Mouse (Mus musculus): ENCODE data around the gene Nsf. TPM values are rescaled to one million over a fixed set of nuclear protein-coding genes. Genes with fewer than 3 reads are reported as not detected.

The Nsf gene
- total and polyA plus RNA-seq, 3 experiments = 37.9 to 40.2 TPM; not detected in 1

DNA sequence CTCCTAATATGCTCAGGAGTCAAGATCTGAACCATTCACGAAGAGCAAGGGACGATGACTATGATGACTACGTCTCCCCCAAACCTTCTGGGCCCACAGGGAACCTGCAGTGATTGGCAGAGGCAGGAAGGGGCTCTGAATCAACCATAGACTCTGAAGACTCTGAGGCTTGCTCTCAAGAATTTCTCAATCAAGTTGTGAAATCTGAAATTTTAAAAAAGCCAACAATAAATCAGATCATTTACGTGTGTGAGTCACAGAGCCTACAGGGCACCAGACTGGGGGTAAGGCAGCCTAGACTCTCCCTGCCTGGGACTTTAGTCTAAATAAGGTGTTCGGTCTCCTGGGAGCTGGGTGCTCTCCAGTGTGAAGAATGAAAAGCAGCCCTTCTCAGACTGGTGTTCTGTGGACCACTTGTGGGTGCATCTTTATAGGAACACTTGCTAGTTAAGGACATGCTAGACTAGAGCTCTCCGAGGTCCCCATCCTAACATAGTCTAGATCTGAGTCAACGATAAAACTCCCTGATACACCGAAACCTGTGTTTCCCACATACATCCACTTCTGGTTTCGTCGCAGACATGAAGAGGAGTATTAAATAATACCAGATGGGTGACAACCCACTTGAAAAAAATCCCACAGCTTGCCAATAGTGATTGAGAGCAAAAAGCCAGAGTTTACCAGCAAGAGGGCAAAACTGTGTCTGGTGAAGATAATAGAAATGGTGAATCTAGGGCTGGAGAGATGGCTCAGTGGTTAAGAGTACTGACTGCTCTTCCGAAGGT, 56.7 kb downstream of the Nsf start:
- no peak overlapping the region for H3K27ac ChIP-seq (ENCODE audit: control insufficient read depth, low read depth, low read length)
- H3K4me3 ChIP-seq (ENCODE audit: control insufficient read depth in 1 of 2, insufficient read depth in 1 of 2, low read depth in 2 of 2, low read length in 2 of 2) = no peak overlapping the region
- no peak overlapping the region for H3K9ac ChIP-seq (ENCODE audit: control insufficient read depth, low read depth, low read length, poor library complexity, severe bottlenecking)
- no peak for DNase-seq (ENCODE audit: low read depth, low spot score)
- no peaks in the 10 kb centered on the region for H3K27me3 ChIP-seq (ENCODE audit: control insufficient read depth in 1 of 2, insufficient read depth in 2 of 2, low read length in 2 of 2)
- no peaks in the 10 kb centered on the region for H3K9me3 ChIP-seq (replicated peaks; ENCODE audit: insufficient read depth, low read length)
- H3K36me3 ChIP-seq (ENCODE audit: control insufficient read depth in 1 of 2, insufficient read depth in 2 of 2, low read length in 2 of 2) = no peaks in the 10 kb centered on the region; a peak in 2 of 4 replicates
- TF ChIP-seq TBP (IDR thresholded peaks at IDR 0.05; ENCODE audit: low read depth, low read length) (no peak), ZNF384 (IDR thresholded peaks at IDR 0.05; ENCODE audit: low read depth, low read length) (no peak), CHD2 (IDR thresholded peaks at IDR 0.05; ENCODE audit: low read length) (no peak), GATA1 (IDR thresholded peaks at IDR 0.05; ENCODE audit: low read depth, low read length) (no peak), UBTF (IDR thresholded peaks at IDR 0.05; ENCODE audit: borderline replicate concordance, insufficient read depth, low read depth, low read length) (no peak)
- H3K4me1 ChIP-seq (ENCODE audit: control insufficient read depth in 1 of 2, insufficient read depth in 2 of 2, low read length in 2 of 2) = no peaks in the 10 kb centered on the region
- no peaks in the 10 kb centered on the region for H3K79me2 ChIP-seq (ENCODE audit: control insufficient read depth, insufficient read depth, low read length, poor library complexity)

DNA sequence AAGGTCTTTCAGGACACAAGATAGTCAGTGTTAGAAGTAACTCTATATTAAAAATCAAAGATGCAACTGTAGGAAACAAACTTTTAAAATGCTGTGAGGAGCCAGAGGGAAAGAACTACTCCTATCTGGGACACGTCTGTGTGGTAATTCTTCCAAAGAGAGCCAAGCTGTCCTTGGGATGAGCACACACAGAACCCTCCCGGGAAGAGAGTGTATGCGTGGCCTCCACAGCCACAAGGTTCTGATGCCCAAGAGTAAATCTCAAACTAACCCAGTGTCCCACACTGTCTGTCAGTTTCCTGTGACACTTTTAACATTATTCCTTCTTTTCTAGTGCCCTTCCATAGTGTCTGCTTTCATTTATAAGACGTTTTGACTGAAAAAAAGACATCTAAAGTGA, 57.8 kb downstream of the Nsf start:
- H3K27me3 ChIP-seq (ENCODE audit: control insufficient read depth in 1 of 2, insufficient read depth in 2 of 2, low read length in 2 of 2) = no peaks in the 10 kb centered on the region
- no peaks in the 10 kb centered on the region for H3K9me3 ChIP-seq (replicated peaks; ENCODE audit: insufficient read depth, low read length)
- no peak for DNase-seq (ENCODE audit: low read depth, low spot score)
- no peak overlapping the region for H3K4me3 ChIP-seq (ENCODE audit: control insufficient read depth in 1 of 2, insufficient read depth in 1 of 2, low read depth in 2 of 2, low read length in 2 of 2)
- no peaks in the 10 kb centered on the region; a peak in 2 of 4 replicates for H3K36me3 ChIP-seq (ENCODE audit: control insufficient read depth in 1 of 2, insufficient read depth in 2 of 2, low read length in 2 of 2)
- H3K27ac ChIP-seq (ENCODE audit: control insufficient read depth, low read depth, low read length) = no peak overlapping the region
- H3K4me1 ChIP-seq (ENCODE audit: control insufficient read depth in 1 of 2, insufficient read depth in 2 of 2, low read length in 2 of 2) = no peaks in the 10 kb centered on the region
- no peaks in the 10 kb centered on the region for H3K79me2 ChIP-seq (ENCODE audit: control insufficient read depth, insufficient read depth, low read length, poor library complexity)
- TF ChIP-seq ELF1 (IDR thresholded peaks at IDR 0.05; ENCODE audit: low read depth, low read length) (no peak), JUND (IDR thresholded peaks at IDR 0.05; ENCODE audit: low read depth, low read length) (no peak), ZMIZ1 (IDR thresholded peaks at IDR 0.05; ENCODE audit: low read depth, low read length) (no peak), ETS1 (IDR thresholded peaks at IDR 0.05; ENCODE audit: low read depth, low read length) (no peak), ZNF384 (IDR thresholded peaks at IDR 0.05; ENCODE audit: low read depth, low read length) (no peak), GATA1 (IDR thresholded peaks at IDR 0.05; ENCODE audit: low read depth, low read length) (no peak), CHD2 (IDR thresholded peaks at IDR 0.05; ENCODE audit: low read length) (no peak), MEF2A (IDR thresholded peaks at IDR 0.05; ENCODE audit: extremely low read depth, insufficient replicate concordance, low read depth, low read length, poor library complexity, severe bottlenecking) (no peak), MAZ (IDR thresholded peaks at IDR 0.05; ENCODE audit: low read depth, low read length) (no peak), KAT2A (conservative IDR thresholded peaks at IDR 0.05; ENCODE audit: low read depth, low read length) (no peak)
- H3K9ac ChIP-seq (ENCODE audit: control insufficient read depth, low read depth, low read length, poor library complexity, severe bottlenecking) = no peak overlapping the region

DNA sequence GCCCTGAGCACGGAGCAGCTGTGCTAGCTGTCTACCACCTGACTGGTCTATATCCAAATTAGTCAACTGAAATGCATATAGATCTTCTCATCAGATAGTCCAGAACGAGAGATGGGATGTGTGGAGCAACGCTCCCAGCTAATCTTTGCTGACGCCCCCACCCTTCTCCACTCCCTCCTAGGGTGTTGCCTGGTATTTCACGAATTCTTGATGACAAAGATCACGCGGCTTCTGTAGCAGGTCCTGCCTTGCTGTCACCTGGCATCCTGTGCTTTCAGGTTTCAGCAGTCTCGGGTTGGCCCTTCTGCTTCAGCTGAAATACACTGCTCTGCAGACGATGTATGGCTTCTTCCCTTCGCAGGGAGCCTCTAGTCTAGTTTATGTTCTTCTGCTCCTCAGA, 61.0 kb downstream of the Nsf start:
- H3K4me1 ChIP-seq (ENCODE audit: control insufficient read depth in 1 of 2, insufficient read depth in 2 of 2, low read length in 2 of 2) = no peaks in the 10 kb centered on the region
- no peaks in the 10 kb centered on the region for H3K79me2 ChIP-seq (ENCODE audit: control insufficient read depth, insufficient read depth, low read length, poor library complexity)
- H3K36me3 ChIP-seq (ENCODE audit: control insufficient read depth in 1 of 2, insufficient read depth in 2 of 2, low read length in 2 of 2) = no peaks in the 10 kb centered on the region; a peak in 2 of 4 replicates
- no peaks in the 10 kb centered on the region for H3K27me3 ChIP-seq (ENCODE audit: control insufficient read depth in 1 of 2, insufficient read depth in 2 of 2, low read length in 2 of 2)
- DNase-seq (ENCODE audit: low read depth, low spot score) = no peak
- H3K9ac ChIP-seq (ENCODE audit: control insufficient read depth, low read depth, low read length, poor library complexity, severe bottlenecking) = no peak overlapping the region
- H3K4me3 ChIP-seq (ENCODE audit: control insufficient read depth in 1 of 2, insufficient read depth in 1 of 2, low read depth in 2 of 2, low read length in 2 of 2) = no peak overlapping the region
- no peaks in the 10 kb centered on the region for H3K9me3 ChIP-seq (replicated peaks; ENCODE audit: insufficient read depth, low read length)
- no peak overlapping the region for H3K27ac ChIP-seq (ENCODE audit: control insufficient read depth, low read depth, low read length)
- no peak for TF ChIP-seq CHD2 (IDR thresholded peaks at IDR 0.05; ENCODE audit: low read length)
- no peak for TF ChIP-seq ETS1 (IDR thresholded peaks at IDR 0.05; ENCODE audit: low read depth, low read length)
- no peak for TF ChIP-seq MAX (IDR thresholded peaks at IDR 0.05; ENCODE audit: low read length)
- TF ChIP-seq CTCF (IDR thresholded peaks at IDR 0.05 in 2 of 3, conservative IDR thresholded peaks at IDR 0.05 in 1 of 3; ENCODE audit: control insufficient read depth in 1 of 3, insufficient read depth in 1 of 3, low read depth in 2 of 3, low read length in 3 of 3, poor library complexity in 1 of 3, severe bottlenecking in 1 of 3) = no peak
- no peak for TF ChIP-seq ZMIZ1 (IDR thresholded peaks at IDR 0.05; ENCODE audit: low read depth, low read length)
- TF ChIP-seq RCOR1 (IDR thresholded peaks at IDR 0.05; ENCODE audit: low read depth, low read length) = no peak
- no peak for TF ChIP-seq HCFC1 (IDR thresholded peaks at IDR 0.05; ENCODE audit: low read depth, low read length)
- TF ChIP-seq MAFK (IDR thresholded peaks at IDR 0.05; ENCODE audit: borderline replicate concordance, low read depth, low read length) = no peak
- TF ChIP-seq SMC3 (IDR thresholded peaks at IDR 0.05; ENCODE audit: low read depth, low read length) = no peak
- no peak for TF ChIP-seq EP300 (IDR thresholded peaks at IDR 0.05; ENCODE audit: low read depth in 1 of 2, low read length in 2 of 2)
- no peak for TF ChIP-seq ZC3H11A (IDR thresholded peaks at IDR 0.05; ENCODE audit: low read depth, low read length)
- TF ChIP-seq NELFE (IDR thresholded peaks at IDR 0.05; ENCODE audit: low read depth, low read length) = no peak
- TF ChIP-seq RAD21 (IDR thresholded peaks at IDR 0.05; ENCODE audit: low read depth, low read length) = no peak
- TF ChIP-seq GABPA (IDR thresholded peaks at IDR 0.05; ENCODE audit: low read depth, low read length) = no peak
- TF ChIP-seq POLR2A (IDR thresholded peaks at IDR 0.05; ENCODE audit: control insufficient read depth in 1 of 2, insufficient read depth in 1 of 2, low read depth in 1 of 2, low read length in 2 of 2, poor library complexity in 1 of 2) = no peak
- TF ChIP-seq E2F4 (IDR thresholded peaks at IDR 0.05; ENCODE audit: borderline replicate concordance, low read depth, low read length) = no peak
